Mouse (Mus musculus) MEL-GATA-1-ER (cell line): Measurements from ENCODE around the gene Tars2.
"Not testable (repeated sequence)": the region's sequence is repeated elsewhere in the genome, so short reads cannot be mapped to it uniquely, and the experiment has no call there.

Experiments used
- DNase-seq: peaks from one replicate; pipeline ENCODE4 v3.0.0-alpha.2; 2012; ENCODE audit warnings: low read depth; ENCODE audit errors: extremely low read depth

Gene Tars2

DNA sequence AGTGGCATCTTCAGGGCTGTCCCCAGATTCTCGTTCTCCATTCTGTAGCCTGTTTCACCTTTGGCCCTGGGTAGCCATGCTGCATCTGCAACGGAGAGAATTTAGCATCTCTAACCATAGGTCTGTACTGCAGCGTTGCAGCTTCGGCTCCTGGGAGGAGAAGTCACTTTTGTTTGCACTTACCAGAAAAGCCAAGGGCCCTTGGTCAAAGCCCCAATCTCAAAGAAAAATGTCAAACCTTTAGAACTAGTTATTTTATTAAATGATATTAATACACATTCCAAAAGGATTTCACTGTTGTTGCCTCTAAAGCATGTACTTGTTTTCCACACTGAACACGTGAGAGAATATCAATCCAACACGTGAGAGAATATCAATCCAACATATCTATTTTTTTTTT, at the start of gene Tars2:
Gene Tars2, minus strand, starts transcription at position 101 of the 400 bp plus-strand sequence.
- DNase-seq, result no peak

GRCm38 (mm10) chr3:95808384-95808783, 48.4 kb upstream of the Tars2 start:
- DNase-seq, result peak; percentile 38

DNA sequence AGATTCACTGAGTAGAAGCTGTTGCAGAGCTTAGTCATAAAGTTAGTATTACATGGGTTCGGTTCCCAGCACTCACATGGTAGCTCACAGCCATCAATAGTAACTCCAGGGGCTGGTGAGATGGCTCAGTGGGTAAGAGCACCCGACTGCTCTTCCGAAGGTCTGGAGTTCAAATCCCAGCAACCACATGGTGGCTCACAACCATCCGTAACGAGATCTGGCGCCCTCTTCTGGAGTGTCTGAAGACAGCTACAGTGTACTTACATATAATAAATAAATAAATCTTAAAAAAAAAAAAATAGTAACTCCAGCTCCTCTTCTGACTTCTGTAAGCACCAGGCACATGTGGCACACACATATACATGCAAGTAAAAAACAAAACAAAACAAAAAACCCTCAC, 47.6 kb upstream of the Tars2 start:
- not testable (repeated sequence) for DNase-seq

DNA sequence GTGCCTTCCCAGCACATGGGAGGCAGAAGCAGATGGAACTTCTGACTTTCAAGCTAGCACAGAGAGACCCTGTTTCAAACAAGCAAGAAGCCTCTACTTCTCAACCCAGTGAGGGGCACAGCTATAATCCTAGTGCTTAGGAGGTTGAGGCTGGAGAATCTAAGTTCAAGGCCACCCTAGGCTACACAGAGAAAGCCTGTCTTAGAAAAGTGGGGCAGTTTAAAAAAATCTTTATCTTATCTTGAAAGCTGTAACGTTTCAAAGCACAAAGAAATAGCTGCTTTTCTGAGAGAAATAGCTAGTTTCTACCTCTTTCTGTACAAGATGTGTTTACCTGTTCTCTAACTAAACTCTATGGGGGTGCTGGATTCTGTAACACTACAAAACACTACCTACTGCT, 46.7 kb upstream of the Tars2 start:
- DNase-seq, result no peak

GRCm38 (mm10) chr3:95803851-95804250, 43.8 kb upstream of the Tars2 start:
- no peak for DNase-seq

- no peak for DNase-seq
These were observed 38.8 kb upstream of the Tars2 start for GRCm38 (mm10) chr3:95798756-95799155.

GRCm38 (mm10) chr3:95794299-95794698, 34.3 kb upstream of the Tars2 start:
- DNase-seq, result no peak

DNA sequence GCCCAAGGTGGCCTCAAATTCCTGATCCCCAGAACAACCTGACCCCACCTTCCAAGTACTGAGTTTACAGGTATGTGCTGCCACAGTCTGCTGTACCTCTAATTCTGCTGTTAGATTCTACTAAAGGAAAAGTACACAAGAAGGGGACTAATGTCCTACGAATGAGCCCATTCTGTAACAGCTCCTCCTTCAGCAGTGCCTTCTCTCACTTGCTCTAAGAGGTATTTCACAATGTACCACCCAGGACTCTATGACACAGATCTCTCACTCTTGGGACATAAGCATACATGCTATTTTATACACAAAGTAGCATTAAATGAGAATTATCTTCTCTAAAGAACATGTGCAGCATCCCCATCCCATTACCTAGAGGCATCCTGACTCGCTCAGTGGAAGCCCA, 33.7 kb upstream of the Tars2 start:
- no peak for DNase-seq

GRCm38 (mm10) chr3:95785501-95785900, 25.5 kb upstream of the Tars2 start:
- DNase-seq, result no peak

DNA sequence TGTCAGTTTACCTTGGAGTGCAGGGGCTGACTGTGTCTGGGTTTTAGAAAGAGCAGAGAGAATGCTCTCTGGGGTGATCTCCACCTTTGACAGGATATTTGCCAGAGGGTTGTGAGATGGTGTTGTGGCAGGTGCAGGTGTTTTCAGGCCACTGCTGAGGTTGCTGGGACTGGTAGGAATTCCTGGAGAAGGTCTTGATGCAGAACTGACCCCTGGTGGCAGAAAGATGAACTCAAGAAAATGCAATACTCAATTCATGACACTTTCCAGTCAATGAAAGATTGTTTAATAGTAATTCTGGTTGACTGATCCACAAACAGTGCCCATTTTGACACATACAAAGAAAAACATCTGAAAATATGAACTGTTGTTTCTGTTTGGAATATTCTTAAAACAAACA, 12.0 kb upstream of the Tars2 start:
- DNase-seq, result peak; percentile 21

- DNase-seq, result no peak
These were observed 5.5 kb upstream of the Tars2 start for GRCm38 (mm10) chr3:95765534-95765933.

DNA sequence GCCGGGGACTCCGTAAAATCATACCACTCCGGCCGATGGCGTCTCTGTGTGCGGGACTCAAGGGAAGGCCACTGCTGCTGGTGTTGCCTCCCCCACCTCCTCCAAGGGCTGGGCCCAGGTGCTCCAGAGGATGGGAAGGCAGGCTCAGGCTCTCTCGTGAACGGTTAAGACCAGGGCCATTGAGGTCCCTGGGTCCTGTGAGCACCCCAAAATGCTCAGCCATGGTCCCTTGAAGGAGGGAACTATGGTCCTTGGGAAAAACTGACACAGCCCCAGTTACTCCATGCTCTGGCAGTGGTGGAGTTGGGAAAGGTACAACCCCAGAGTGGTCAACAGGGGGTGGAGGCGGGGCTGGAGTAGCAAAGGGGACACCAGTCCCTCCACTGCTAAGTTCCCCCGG, 3.8 kb upstream of the Tars2 start:
- DNase-seq, result no peak

DNA sequence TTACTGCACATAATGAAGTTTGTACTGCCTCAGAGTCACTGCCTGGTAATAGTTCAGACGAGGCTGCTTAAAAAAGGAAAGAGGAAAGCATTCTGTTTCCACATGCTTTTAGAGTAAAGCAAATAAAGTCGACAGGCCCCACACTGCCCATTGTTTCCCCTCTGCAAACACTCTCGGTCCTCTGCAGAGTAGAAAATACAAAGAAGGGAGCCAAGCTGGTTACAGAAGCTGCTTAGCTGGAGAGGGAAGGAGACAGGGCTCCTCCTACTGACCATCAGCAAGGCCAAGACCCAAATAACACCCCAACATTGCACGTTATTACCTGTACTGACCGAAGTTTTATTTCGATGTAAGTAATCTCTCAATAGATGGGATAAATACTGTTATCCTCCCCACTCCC, 3.0 kb upstream of the Tars2 start:
- no peak for DNase-seq

DNA sequence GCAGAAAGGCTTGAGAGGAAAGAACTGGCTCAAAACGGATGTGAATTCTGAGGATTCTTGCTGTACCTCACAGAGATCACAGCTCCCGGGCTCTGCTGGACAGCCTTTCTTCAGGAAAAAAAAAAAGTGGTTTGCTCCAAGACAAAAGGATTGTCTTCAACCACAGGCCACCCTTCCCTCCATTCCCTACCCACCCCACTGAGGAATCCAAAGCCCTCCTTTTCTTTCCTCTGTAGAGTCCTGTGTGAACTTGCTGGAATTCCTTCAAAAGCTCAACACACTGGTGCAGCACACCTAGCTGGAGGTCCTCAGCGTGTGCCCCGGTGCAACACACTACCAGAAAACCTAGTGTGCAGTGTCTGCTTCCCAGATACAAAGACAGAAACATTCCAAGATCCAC, 1.8 kb upstream of the Tars2 start:
- DNase-seq, result no peak

- no peak for DNase-seq
These were observed 650 bp upstream of the Tars2 start for GRCm38 (mm10) chr3:95760656-95761055.

- no peak for DNase-seq
These were observed 1.4 kb downstream of the Tars2 start for GRCm38 (mm10) chr3:95758467-95759218.

GRCm38 (mm10) chr3:95756808-95757207, 3.2 kb downstream of the Tars2 start:
- no peak for DNase-seq

DNA sequence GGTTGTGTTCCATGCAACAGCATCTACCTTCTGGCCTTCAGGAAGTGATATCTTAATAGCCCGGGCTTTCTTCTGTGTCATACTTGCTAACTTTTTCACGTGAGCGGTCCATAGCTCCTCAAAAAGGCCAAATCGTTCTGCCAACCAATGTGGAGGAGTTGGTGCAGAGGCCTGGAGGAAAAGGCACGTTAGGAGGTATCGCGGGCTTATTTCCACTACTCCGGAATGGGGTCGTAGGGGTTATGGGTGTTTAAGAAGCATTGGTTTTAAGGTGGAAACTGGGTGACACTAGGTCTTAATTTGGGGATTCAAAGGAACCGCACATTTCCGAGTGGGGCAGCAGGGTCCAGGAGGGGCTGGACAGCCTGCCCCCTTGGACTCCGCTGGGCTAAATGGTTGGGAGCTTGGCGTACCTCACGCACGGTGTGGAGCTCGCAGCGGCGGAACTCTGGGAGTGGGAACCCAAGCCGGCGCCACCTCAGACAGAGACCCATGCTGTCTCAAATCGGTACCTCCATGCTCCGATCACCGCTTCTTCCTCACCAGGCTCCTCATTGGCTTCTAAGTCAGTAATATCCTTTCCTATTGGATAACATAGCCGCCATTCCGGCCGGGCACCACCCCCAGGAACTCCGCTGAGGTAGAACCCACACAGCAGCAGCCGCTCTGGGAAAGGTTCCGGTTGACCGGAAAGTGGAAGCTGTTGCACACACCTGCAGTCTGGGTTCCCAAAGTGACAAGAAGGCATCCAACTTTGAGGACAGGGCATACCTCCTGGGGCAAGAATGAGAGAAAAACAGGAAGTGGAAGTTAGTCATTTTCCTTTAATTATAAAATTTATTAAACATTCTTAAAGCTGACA, 5.4 kb downstream of the Tars2 start:
- DNase-seq, result peak; percentile 100

DNA sequence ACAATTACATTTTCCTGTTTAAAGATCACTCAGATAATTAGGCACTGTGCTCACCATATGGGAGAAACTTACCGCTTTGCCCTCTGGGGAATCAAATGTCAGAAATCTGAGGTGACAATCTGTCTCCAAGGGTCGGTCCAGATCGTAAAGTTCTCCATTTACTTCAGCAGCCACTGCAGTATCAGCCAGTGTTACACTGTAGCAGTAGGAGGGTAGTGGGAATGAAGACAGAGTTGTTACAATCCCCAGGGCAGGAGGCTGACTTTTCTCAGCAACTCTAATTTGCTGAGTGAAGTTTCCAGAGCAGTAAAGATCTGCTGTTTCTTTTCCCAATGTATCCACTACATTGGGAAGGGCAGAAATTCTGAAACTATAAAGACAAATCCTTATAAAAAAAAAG, 7.1 kb downstream of the Tars2 start:
- DNase-seq, result no peak

- no peak for DNase-seq
These were observed 19.6 kb downstream of the Tars2 start for GRCm38 (mm10) chr3:95740406-95740805.

- peak; percentile 75 for DNase-seq
These were observed 20.5 kb downstream of the Tars2 start, which contains the start of gene Ecm1 for GRCm38 (mm10) chr3:95739353-95740104. Ecm1 (minus strand) TSS chr3:95739569.
